ENCODE assay signal across 9 mouse cellular contexts in genomic region chr5:43663531-43663930, GRCm38 (mm10). TPM values are rescaled to one million over a fixed set of nuclear protein-coding genes. Genes with fewer than 3 reads are reported as not detected.
DNase-seq lines count a peak whose midpoint lies in the region; ATAC-seq lines count a peak whose summit lies in the region.
"Had no signal": no experiment of that assay in that cellular context is flagged by ENCODE, and none has a peak within 500 bp of the region (broad histone marks: within the 10 kb centered on the region; RNA-seq: fewer than 3 reads in every experiment).

No protein-coding gene starts in this region.

- no peak for DNase-seq in neural tube, embryonic 11.5 days (ENCODE audit: low spot score)
- no peak for DNase-seq in neural tube, embryonic 10.5 days (ENCODE audit: extremely low spot score, low spot score)
- no peak for DNase-seq in layer of hippocampus, adult 18-20 months (ENCODE audit: low spot score in 2 of 2)
- no peak for DNase-seq in cerebellum, postnatal 4 days (ENCODE audit: low spot score in 2 of 2)
- DNase-seq in left cerebral cortex, postnatal 36 days (ENCODE audit: low spot score in 2 of 2) = no peak

- no peak for ATAC-seq in neural tube, embryonic 11.5 days (ENCODE audit: insufficient read depth, low FRiP score, low TSS enrichment)
- ATAC-seq in hindbrain, embryonic 15.5 days (ENCODE audit: low FRiP score, low read depth) = no peak
- no peak for ATAC-seq in limb, embryonic 15.5 days (ENCODE audit: insufficient number of reproducible peaks, low FRiP score, low TSS enrichment, low read depth)
- ATAC-seq in stomach, embryonic 16.5 days (ENCODE audit: insufficient read depth, low FRiP score) = no peak

- 0 out of 2 replicates have a peak overlapping the region, but pooled peaks have one; percentile 12 for H3K4me2 ChIP-seq in neural tube, embryonic 11.5 days (ENCODE audit: low read depth)
- H3K4me2 ChIP-seq in hindbrain, embryonic 15.5 days = peak overlapping the region; percentile 56
- H3K4me2 ChIP-seq in limb, embryonic 15.5 days = peak overlapping the region; percentile 46; the same call in 1 of the 2 replicates
- peak overlapping the region; percentile 60 for H3K4me2 ChIP-seq in stomach, embryonic 16.5 days (ENCODE audit: low read depth, low read length)

- no peak overlapping the region for H3K4me3 ChIP-seq in neural tube, embryonic 11.5 days (ENCODE audit: low read depth, low read length)
- peak overlapping the region; percentile 40; the same call in 1 of the 2 replicates for H3K4me3 ChIP-seq in hindbrain, embryonic 15.5 days
- H3K4me3 ChIP-seq in limb, embryonic 15.5 days = no peak overlapping the region
- peak overlapping the region; percentile 20 for H3K4me3 ChIP-seq in stomach, embryonic 16.5 days (replicated peaks; ENCODE audit: low read length)
- H3K4me3 ChIP-seq: erythroblast, embryonic 14.5 days had no signal

- WGBS in neural tube, embryonic 11.5 days = 61% methylated on average over 6 of the region's 6 CpGs
- WGBS in hindbrain, embryonic 15.5 days = 53% methylated on average over 6 of the region's 6 CpGs
- WGBS in limb, embryonic 15.5 days = 47% methylated on average over 6 of the region's 6 CpGs
- WGBS in stomach, embryonic 16.5 days = 35% methylated on average over 6 of the region's 6 CpGs

- no peak overlapping the region for H3K9ac ChIP-seq in neural tube, embryonic 11.5 days (ENCODE audit: low read length)
- peak overlapping the region; percentile 29; the same call in 1 of the 2 replicates for H3K9ac ChIP-seq in hindbrain, embryonic 15.5 days
- H3K9ac ChIP-seq in limb, embryonic 15.5 days = no peak overlapping the region
- H3K9ac ChIP-seq in stomach, embryonic 16.5 days (ENCODE audit: low read length) = peak overlapping the region; percentile 54

- H3K27me3 ChIP-seq in neural tube, embryonic 11.5 days (ENCODE audit: control insufficient read depth, insufficient read depth, low read length) = no peaks in the 10 kb centered on the region
- no peaks in the 10 kb centered on the region for H3K27me3 ChIP-seq in hindbrain, embryonic 15.5 days
- no peaks in the 10 kb centered on the region for H3K27me3 ChIP-seq in limb, embryonic 15.5 days
- no peaks in the 10 kb centered on the region for H3K27me3 ChIP-seq in stomach, embryonic 16.5 days (ENCODE audit: control insufficient read depth, insufficient read depth, low read length)

- H3K27ac ChIP-seq in neural tube, embryonic 11.5 days (ENCODE audit: low read depth, low read length) = no peak overlapping the region
- H3K27ac ChIP-seq in hindbrain, embryonic 15.5 days (replicated peaks) = no peak overlapping the region
- no peak overlapping the region for H3K27ac ChIP-seq in limb, embryonic 15.5 days
- H3K27ac ChIP-seq in stomach, embryonic 16.5 days (ENCODE audit: low read length) = peak overlapping the region; percentile 66

- no peaks in the 10 kb centered on the region for H3K9me3 ChIP-seq in neural tube, embryonic 11.5 days (ENCODE audit: control insufficient read depth, low read length)
- H3K9me3 ChIP-seq in hindbrain, embryonic 15.5 days = no peaks in the 10 kb centered on the region
- H3K9me3 ChIP-seq in limb, embryonic 15.5 days = no peaks in the 10 kb centered on the region
- no peaks in the 10 kb centered on the region for H3K9me3 ChIP-seq in stomach, embryonic 16.5 days (replicated peaks; ENCODE audit: control insufficient read depth, low read length)

- H3K36me3 ChIP-seq in neural tube, embryonic 11.5 days (ENCODE audit: control insufficient read depth, insufficient read depth, low read length) = no peaks in the 10 kb centered on the region
- no peaks in the 10 kb centered on the region for H3K36me3 ChIP-seq in hindbrain, embryonic 15.5 days
- H3K36me3 ChIP-seq in limb, embryonic 15.5 days = no peaks in the 10 kb centered on the region
- H3K36me3 ChIP-seq in stomach, embryonic 16.5 days (ENCODE audit: control insufficient read depth, insufficient read depth, low read length) = no peaks in the 10 kb centered on the region

- intact Hi-C loops in left cerebral cortex, postnatal 36 days (cut with DNase I) = loop anchor here (10.0 kb wide), 1 partner anchor 601 kb away; no protein-coding TSS in a partner anchor

- peaks cover 9% of the 10 kb centered on the region for H3K4me1 ChIP-seq in neural tube, embryonic 11.5 days (ENCODE audit: control insufficient read depth, insufficient read depth, low read length)
- H3K4me1 ChIP-seq in hindbrain, embryonic 15.5 days (replicated peaks) = peaks cover 27% of the 10 kb centered on the region
- peaks cover 18% of the 10 kb centered on the region for H3K4me1 ChIP-seq in limb, embryonic 15.5 days
- H3K4me1 ChIP-seq in stomach, embryonic 16.5 days (ENCODE audit: control insufficient read depth, insufficient read depth, low read length) = peaks cover 24% of the 10 kb centered on the region

RNA-seq across cellular contexts. Expression of gene Cc2d2a, which starts 1.4 kb away (rescaled TPM):
- polyA plus RNA-seq in neural tube, embryonic 11.5 days (2014; fragmentation: Nextera tagmentation; extraction: Ambion mirVana) = 6.1 and 7.3 TPM in 2 replicates
- 6.9 and 8.0 TPM in 2 replicates for polyA plus RNA-seq in hindbrain, embryonic 15.5 days (2015; fragmentation: Nextera tagmentation; extraction: Ambion mirVana)
- polyA plus RNA-seq in limb, embryonic 15.5 days (2015; fragmentation: Nextera tagmentation; extraction: Ambion mirVana) = 8.1 and 9.4 TPM in 2 replicates
- 9.4 and 10.5 TPM in 2 replicates for polyA plus RNA-seq in stomach, embryonic 16.5 days (2015; fragmentation: Nextera tagmentation; extraction: Ambion mirVana)
- total RNA-seq in layer of hippocampus, adult 18-20 months (2021) = 10 to 100 TPM; 18.7 to 19.0 TPM
- 10 to 100 TPM; 16.0 to 17.9 TPM for total RNA-seq in left cerebral cortex, postnatal 36 days (2021)
- polyA plus RNA-seq: erythroblast, embryonic 14.5 days had no signal

Comparison
In these comparisons a context has a peak if more than half of its experiments do, and no peak if none do; other contexts are left out.
1. H3K4me3 ChIP-seq: peak in hindbrain, embryonic 15.5 days (single experiment) and stomach, embryonic 16.5 days (single experiment); none in neural tube, embryonic 11.5 days (single experiment) and limb, embryonic 15.5 days (single experiment).
2. H3K9ac ChIP-seq: peak in hindbrain, embryonic 15.5 days (single experiment) and stomach, embryonic 16.5 days (single experiment); none in neural tube, embryonic 11.5 days (single experiment) and limb, embryonic 15.5 days (single experiment).
3. Peak in every context shown above with its lines, with median percentiles within 50 percentile points of each other: H3K4me2 ChIP-seq.